Mouse (Mus musculus): ENCODE data around the gene Syt16. TPM values are rescaled to one million over a fixed set of nuclear protein-coding genes. Genes with fewer than 3 reads are reported as not detected.

Syt16 gene
- polyA plus RNA-seq, 1 experiment from 2014 or later, result 5.7 TPM

GRCm38 (mm10) chr12:74232845-74233244 lies 235.4 kb downstream of the Syt16 start:
- no peak for ATAC-seq (ENCODE audit: insufficient number of reproducible peaks, insufficient read depth, low FRiP score, low TSS enrichment, low read depth)

GRCm38 (mm10) chr12:74236191-74236590 lies 238.7 kb downstream of the Syt16 start:
- H3K9ac ChIP-seq (replicated peaks), result no peak overlapping the region
- no peak overlapping the region for H3K4me2 ChIP-seq
- H3K4me3 ChIP-seq (replicated peaks), result no peak overlapping the region
- no peak overlapping the region for H3K27ac ChIP-seq
- ATAC-seq (ENCODE audit: insufficient number of reproducible peaks, insufficient read depth, low FRiP score, low TSS enrichment, low read depth), result no peak
- no peaks in the 10 kb centered on the region for H3K27me3 ChIP-seq
- 91% methylated on average over 8 of the region's 8 CpGs for WGBS
- no peaks in the 10 kb centered on the region for H3K9me3 ChIP-seq
- no peaks in the 10 kb centered on the region for H3K36me3 ChIP-seq
- no peaks in the 10 kb centered on the region for H3K4me1 ChIP-seq (replicated peaks)

More at GRCm38 (mm10) chr12:74232845-74233244, 235.4 kb downstream of the Syt16 start:
- H3K9ac ChIP-seq (replicated peaks), result no peak overlapping the region
- H3K27me3 ChIP-seq, result no peaks in the 10 kb centered on the region
- H3K4me1 ChIP-seq (replicated peaks), result no peaks in the 10 kb centered on the region
- H3K9me3 ChIP-seq, result no peaks in the 10 kb centered on the region
- H3K4me3 ChIP-seq (replicated peaks), result no peak overlapping the region
- 90% methylated on average over 1 of the region's 1 CpGs for WGBS
- no peak overlapping the region for H3K4me2 ChIP-seq
- no peak overlapping the region for H3K27ac ChIP-seq
- H3K36me3 ChIP-seq, result no peaks in the 10 kb centered on the region

DNA sequence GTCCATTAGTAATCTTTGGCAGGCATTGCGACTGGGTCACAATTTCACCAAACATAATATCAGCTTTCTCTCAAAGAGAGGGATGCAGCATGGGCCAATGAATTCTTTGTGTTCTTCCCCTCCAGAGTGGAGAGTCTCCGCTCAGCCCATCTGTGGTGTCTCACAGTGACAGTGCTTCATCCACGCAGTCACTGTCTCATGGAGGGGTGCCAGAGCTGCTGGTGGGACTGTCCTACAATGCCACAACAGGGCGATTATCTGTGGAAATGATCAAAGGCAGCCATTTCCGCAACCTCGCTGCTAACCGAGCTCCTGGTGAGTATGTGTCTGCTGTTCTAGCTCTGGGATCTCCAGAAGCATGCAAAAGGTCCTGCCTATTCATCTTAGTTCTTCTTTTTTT lies 240.6 kb downstream of the Syt16 start:
- Histone ChIP-seq H3K9me3 (no peaks in the 10 kb centered on the region), H3K27me3 (no peaks in the 10 kb centered on the region), H3K4me3 (replicated peaks) (no peak overlapping the region), H3K4me2 (no peak overlapping the region), H3K9ac (replicated peaks) (no peak overlapping the region), H3K27ac (no peak overlapping the region), H3K4me1 (replicated peaks) (no peaks in the 10 kb centered on the region), H3K36me3 (no peaks in the 10 kb centered on the region)
- no peak for ATAC-seq (ENCODE audit: insufficient number of reproducible peaks, insufficient read depth, low FRiP score, low TSS enrichment, low read depth)
- 79% methylated on average over 7 of the region's 7 CpGs for WGBS

GRCm38 (mm10) chr12:74238806-74239205 lies 241.3 kb downstream of the Syt16 start:
- H3K4me2 ChIP-seq, result no peak overlapping the region
- no peaks in the 10 kb centered on the region for H3K36me3 ChIP-seq
- no peaks in the 10 kb centered on the region for H3K9me3 ChIP-seq
- no peaks in the 10 kb centered on the region for H3K27me3 ChIP-seq
- 77% methylated on average over 2 of the region's 2 CpGs for WGBS
- H3K4me1 ChIP-seq (replicated peaks), result no peaks in the 10 kb centered on the region
- no peak for ATAC-seq (ENCODE audit: insufficient number of reproducible peaks, insufficient read depth, low FRiP score, low TSS enrichment, low read depth)
- H3K4me3 ChIP-seq (replicated peaks), result no peak overlapping the region
- no peak overlapping the region for H3K9ac ChIP-seq (replicated peaks)
- no peak overlapping the region for H3K27ac ChIP-seq

GRCm38 (mm10) chr12:74264846-74265245 lies 267.4 kb downstream of the Syt16 start:
- Histone ChIP-seq H3K9ac (replicated peaks) (no peak overlapping the region), H3K4me3 (replicated peaks) (no peak overlapping the region), H3K4me1 (replicated peaks) (no peaks in the 10 kb centered on the region), H3K4me2 (no peak overlapping the region), H3K9me3 (no peaks in the 10 kb centered on the region), H3K36me3 (no peaks in the 10 kb centered on the region), H3K27ac (no peak overlapping the region), H3K27me3 (no peaks in the 10 kb centered on the region)
- ATAC-seq (ENCODE audit: insufficient number of reproducible peaks, insufficient read depth, low FRiP score, low TSS enrichment, low read depth), result no peak
- WGBS, result 47% methylated on average over 3 of the region's 3 CpGs

GRCm38 (mm10) chr12:74267049-74267448 lies 269.6 kb downstream of the Syt16 start:
- Histone ChIP-seq H3K36me3 (no peaks in the 10 kb centered on the region), H3K4me3 (replicated peaks) (no peak overlapping the region), H3K4me1 (replicated peaks) (no peaks in the 10 kb centered on the region), H3K4me2 (no peak overlapping the region), H3K9me3 (no peaks in the 10 kb centered on the region), H3K27ac (no peak overlapping the region), H3K27me3 (no peaks in the 10 kb centered on the region), H3K9ac (replicated peaks) (no peak overlapping the region)
- 88% methylated on average over 4 of the region's 4 CpGs for WGBS
- ATAC-seq (ENCODE audit: insufficient number of reproducible peaks, insufficient read depth, low FRiP score, low TSS enrichment, low read depth), result no peak

GRCm38 (mm10) chr12:74268644-74269285 lies 271.3 kb downstream of the Syt16 start:
- Histone ChIP-seq H3K4me1 (replicated peaks) (no peaks in the 10 kb centered on the region), H3K4me2 (no peak overlapping the region), H3K27me3 (no peaks in the 10 kb centered on the region), H3K9ac (replicated peaks) (no peak overlapping the region), H3K4me3 (replicated peaks) (no peak overlapping the region), H3K9me3 (no peaks in the 10 kb centered on the region), H3K36me3 (no peaks in the 10 kb centered on the region), H3K27ac (no peak overlapping the region)
- WGBS, result 85% methylated on average over 15 of the region's 15 CpGs
- no peak for ATAC-seq (ENCODE audit: insufficient number of reproducible peaks, insufficient read depth, low FRiP score, low TSS enrichment, low read depth)

- Histone ChIP-seq H3K9me3 (no peaks in the 10 kb centered on the region), H3K27ac (no peak overlapping the region), H3K4me1 (replicated peaks) (no peaks in the 10 kb centered on the region), H3K9ac (replicated peaks) (no peak overlapping the region), H3K27me3 (no peaks in the 10 kb centered on the region), H3K4me3 (replicated peaks) (no peak overlapping the region), H3K36me3 (no peaks in the 10 kb centered on the region), H3K4me2 (no peak overlapping the region)
- ATAC-seq (ENCODE audit: insufficient number of reproducible peaks, insufficient read depth, low FRiP score, low TSS enrichment, low read depth), result no peak
- 84% methylated on average over 17 of the region's 17 CpGs for WGBS
Measured at GRCm38 (mm10) chr12:74272545-74272944, 275.1 kb downstream of the Syt16 start.

DNA sequence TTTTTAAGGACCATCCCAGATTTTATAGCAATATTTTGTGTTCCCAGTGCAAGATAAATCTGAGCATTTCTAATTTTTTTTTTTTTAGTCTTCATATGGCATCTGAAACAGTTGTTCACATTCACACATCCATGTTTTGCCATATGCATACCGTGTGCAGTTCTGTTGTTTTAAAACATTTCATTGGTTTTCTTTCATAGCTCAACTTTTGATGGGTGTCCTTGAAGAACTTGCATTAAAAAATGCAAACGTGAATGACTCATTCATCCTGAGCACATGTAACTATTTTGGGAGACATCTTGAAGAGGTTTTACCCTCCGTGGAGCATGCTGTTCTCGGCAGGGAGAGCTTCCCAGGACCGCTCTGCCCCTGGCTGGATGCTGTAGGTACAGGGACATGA lies 279.8 kb downstream of the Syt16 start:
- Histone ChIP-seq H3K9me3 (no peaks in the 10 kb centered on the region), H3K9ac (replicated peaks) (no peak overlapping the region), H3K27me3 (peaks cover 4% of the 10 kb centered on the region; the same call in 1 of the 2 replicates), H3K27ac (no peak overlapping the region), H3K36me3 (no peaks in the 10 kb centered on the region), H3K4me2 (no peak overlapping the region), H3K4me1 (replicated peaks) (no peaks in the 10 kb centered on the region), H3K4me3 (replicated peaks) (no peak overlapping the region)
- 84% methylated on average over 5 of the region's 5 CpGs for WGBS
- no peak for ATAC-seq (ENCODE audit: insufficient number of reproducible peaks, insufficient read depth, low FRiP score, low TSS enrichment, low read depth)

- Histone ChIP-seq H3K9me3 (no peaks in the 10 kb centered on the region), H3K4me2 (no peak overlapping the region), H3K4me1 (replicated peaks) (0 out of 2 replicates have a peak, but pooled peaks cover 7% of the 10 kb centered on the region), H3K36me3 (no peaks in the 10 kb centered on the region), H3K4me3 (replicated peaks) (no peak overlapping the region), H3K9ac (replicated peaks) (no peak overlapping the region), H3K27ac (no peak overlapping the region), H3K27me3 (peaks cover 32% of the 10 kb centered on the region)
- ATAC-seq (ENCODE audit: insufficient number of reproducible peaks, insufficient read depth, low FRiP score, low TSS enrichment, low read depth), result no peak
- 81% methylated on average over 4 of the region's 4 CpGs for WGBS
Measured at GRCm38 (mm10) chr12:74281403-74281802, 283.9 kb downstream of the Syt16 start.

DNA sequence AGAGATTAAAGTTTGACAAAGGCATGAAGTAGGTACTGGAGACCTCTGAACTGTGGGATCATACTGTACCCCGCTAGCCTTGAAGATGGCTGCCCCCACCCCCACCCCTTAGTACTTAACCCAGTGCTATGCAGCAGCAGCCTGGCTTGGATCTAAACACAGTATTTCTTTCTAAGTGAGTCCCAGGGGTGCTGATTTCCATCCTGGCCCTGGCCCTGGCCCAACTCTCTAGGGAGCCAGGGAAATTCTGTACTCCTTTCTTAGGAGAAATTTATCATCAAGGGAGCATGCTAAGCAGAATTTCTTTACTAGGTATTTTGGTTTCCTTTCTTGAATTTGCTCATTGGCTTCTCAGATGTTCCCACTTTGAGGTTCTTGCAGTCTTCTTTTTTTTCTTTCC lies 285.4 kb downstream of the Syt16 start:
- Histone ChIP-seq H3K27ac (no peak overlapping the region), H3K9ac (replicated peaks) (no peak overlapping the region), H3K36me3 (no peaks in the 10 kb centered on the region), H3K27me3 (peaks cover 37% of the 10 kb centered on the region), H3K4me2 (no peak overlapping the region), H3K9me3 (no peaks in the 10 kb centered on the region), H3K4me1 (replicated peaks) (0 out of 2 replicates have a peak, but pooled peaks cover 7% of the 10 kb centered on the region), H3K4me3 (replicated peaks) (no peak overlapping the region)
- ATAC-seq (ENCODE audit: insufficient number of reproducible peaks, insufficient read depth, low FRiP score, low TSS enrichment, low read depth), result no peak
- 88% methylated on average over 1 of the region's 1 CpGs for WGBS
